Mouse (Mus musculus) midbrain, embryonic 14.5 days (tissue): ENCODE measurements around the gene Krt86. TPM values are rescaled to one million over a fixed set of nuclear protein-coding genes. Genes with fewer than 3 reads are reported as not detected.

Experiments
- ATAC-seq: fragments of 200-750 bp; cut with Nextera tagmentation; 2 replicates; pipeline ENCODE4 v1.8.0; 2017; ENCODE audit warnings: moderate number of reproducible peaks, moderate library complexity; ENCODE audit not compliant: low FRiP score, low TSS enrichment
- DNase-seq: peaks from one replicate; pipeline ENCODE4 v3.0.0-alpha.2; 2015
- H3K27ac ChIP-seq: fragments of 300-500 bp; sonication (generic); replicated peaks from 2 replicates; pipeline ENCODE4 v1.5.1; 2014; ENCODE audit warnings: mild to moderate bottlenecking, low read depth, low read length, moderate library complexity
- H3K27me3 ChIP-seq: fragments of 300-500 bp; sonication (generic); 2 replicates; pipeline ENCODE4 v1.6.1; 2014; ENCODE audit warnings: low read length, control low read depth, mixed read lengths; ENCODE audit not compliant: control insufficient read depth, insufficient read depth
- H3K36me3 ChIP-seq: fragments of 300-500 bp; sonication (generic); 2 replicates; pipeline ENCODE4 v1.6.1; 2014; ENCODE audit warnings: low read length, control low read depth; ENCODE audit not compliant: control insufficient read depth, insufficient read depth
- H3K4me1 ChIP-seq: fragments of 300-500 bp; sonication (generic); 2 replicates; pipeline ENCODE4 v1.6.1; 2014; ENCODE audit warnings: mild to moderate bottlenecking, antibody characterized with exemption, low read length, control low read depth; ENCODE audit not compliant: control insufficient read depth, insufficient read depth
- H3K4me2 ChIP-seq: fragments of 300-500 bp; sonication (generic); 2 replicates; pipeline ENCODE4 v1.6.1; 2014; ENCODE audit warnings: mild to moderate bottlenecking, low read length, moderate library complexity
- H3K4me3 ChIP-seq: fragments of 300-500 bp; sonication (generic); replicated peaks from 2 replicates; pipeline ENCODE4 v1.5.1; 2014; ENCODE audit warnings: low read depth, low read length
- H3K9ac ChIP-seq: fragments of 300-500 bp; sonication (generic); replicated peaks from 2 replicates; pipeline ENCODE4 v1.6.1; 2014; ENCODE audit warnings: mild to moderate bottlenecking, low read length, moderate library complexity
- H3K9me3 ChIP-seq: fragments of 300-500 bp; sonication (generic); 2 replicates; pipeline ENCODE4 v1.6.1; 2016; ENCODE audit warnings: low read length, control low read depth, mixed read lengths; ENCODE audit not compliant: control insufficient read depth
- WGBS: fragments of 180-500 bp; shearing (Covaris S2); extraction: QIAGEN DNeasy Blood & Tissue Kit; methylation state at CpG from one replicate; pipeline ENCODE4 v1.1.7; 2014; 5-methylcytosine and 5-hydroxymethylcytosine counted together
- polyA plus RNA-seq: library from polyadenylated mRNA; unstranded; fragments of >200 nt; fragmentation: Nextera tagmentation; extraction: Ambion mirVana; gene quantifications from 2 replicates; pipeline ENCODE4 v1.2.1, GENCODE M21; 2014

Gene Krt86
- polyA plus RNA-seq, 1 experiment from 2014 or later, result 0.11 TPM

GRCm38 (mm10) chr15:101455292-101455691 lies 18.0 kb upstream of the Krt86 start:
- no peak for DNase-seq
- 91% methylated on average over 2 of the region's 2 CpGs for WGBS

GRCm38 (mm10) chr15:101455891-101456290 lies 17.4 kb upstream of the Krt86 start:
- Histone ChIP-seq H3K4me1 (0 out of 2 replicates have a peak, but pooled peaks cover 4% of the 10 kb centered on the region), H3K9me3 (no peaks in the 10 kb centered on the region), H3K9ac (no peak overlapping the region), H3K27ac (no peak overlapping the region), H3K4me3 (no peak overlapping the region), H3K4me2 (no peak overlapping the region), H3K27me3 (no peaks in the 10 kb centered on the region), H3K36me3 (no peaks in the 10 kb centered on the region)
- DNase-seq, result no peak
- WGBS, result 89% methylated on average over 6 of the region's 6 CpGs
- ATAC-seq, result no peak

More at GRCm38 (mm10) chr15:101455292-101455691, 18.0 kb upstream of the Krt86 start:
- no peaks in the 10 kb centered on the region for H3K36me3 ChIP-seq
- no peaks in the 10 kb centered on the region for H3K9me3 ChIP-seq
- no peaks in the 10 kb centered on the region for H3K27me3 ChIP-seq
- H3K9ac ChIP-seq, result no peak overlapping the region
- H3K4me2 ChIP-seq, result no peak overlapping the region
- no peak overlapping the region for H3K4me3 ChIP-seq
- 0 out of 2 replicates have a peak, but pooled peaks cover 4% of the 10 kb centered on the region for H3K4me1 ChIP-seq
- H3K27ac ChIP-seq, result no peak overlapping the region
- no peak for ATAC-seq

GRCm38 (mm10) chr15:101458361-101458930 lies 14.8 kb upstream of the Krt86 start:
- Histone ChIP-seq H3K27me3 (no peaks in the 10 kb centered on the region), H3K4me2 (no peak overlapping the region), H3K36me3 (no peaks in the 10 kb centered on the region), H3K9ac (no peak overlapping the region), H3K27ac (no peak overlapping the region), H3K4me1 (0 out of 2 replicates have a peak, but pooled peaks cover 4% of the 10 kb centered on the region), H3K4me3 (no peak overlapping the region), H3K9me3 (no peaks in the 10 kb centered on the region)
- DNase-seq, result peak; percentile 48
- WGBS, result 37% methylated on average over 16 of the region's 16 CpGs
- ATAC-seq, result no peak

- Histone ChIP-seq H3K9ac (no peak overlapping the region), H3K4me3 (no peak overlapping the region), H3K9me3 (no peaks in the 10 kb centered on the region), H3K4me1 (0 out of 2 replicates have a peak, but pooled peaks cover 4% of the 10 kb centered on the region), H3K27me3 (no peaks in the 10 kb centered on the region), H3K27ac (no peak overlapping the region), H3K36me3 (no peaks in the 10 kb centered on the region), H3K4me2 (no peak overlapping the region)
- DNase-seq (no peak), ATAC-seq (no peak)
- WGBS, result 82% methylated on average over 14 of the region's 14 CpGs
Measured at GRCm38 (mm10) chr15:101459283-101459682, 14.0 kb upstream of the Krt86 start.

GRCm38 (mm10) chr15:101463651-101464050 lies 9.6 kb upstream of the Krt86 start, which contains the start of gene Krt81:
Gene Krt81 (minus strand): TSS chr15:101463751.
- DNase-seq (no peak), ATAC-seq (no peak)
- WGBS, result 82% methylated on average over 13 of the region's 13 CpGs
- no peak within 1 kb of the TSS for H3K4me2 ChIP-seq
- 0 out of 2 replicates have a peak, but pooled peaks cover 4% of the 10 kb centered on the region for H3K4me1 ChIP-seq
- no peak within 1 kb of the TSS for H3K27ac ChIP-seq
- H3K27me3 ChIP-seq, result no peaks in the 10 kb centered on the region
- no peak within 1 kb of the TSS for H3K4me3 ChIP-seq
- no peak within 1 kb of the TSS for H3K9ac ChIP-seq
- H3K9me3 ChIP-seq, result no peaks in the 10 kb centered on the region
- no peaks in the 10 kb centered on the region for H3K36me3 ChIP-seq

GRCm38 (mm10) chr15:101469093-101469492 lies 4.2 kb upstream of the Krt86 start:
- ATAC-seq, result no peak

GRCm38 (mm10) chr15:101479007-101479665 lies 5.9 kb downstream of the Krt86 start:
- peak; percentile 73 for DNase-seq
- H3K36me3 ChIP-seq, result no peaks in the 10 kb centered on the region
- H3K27me3 ChIP-seq, result no peaks in the 10 kb centered on the region; the same call in 1 of the 2 replicates
- H3K9ac ChIP-seq, result peak overlapping the region; percentile 37; the same call in 1 of the 2 replicates
- peak overlapping the region; percentile 68 for H3K4me2 ChIP-seq
- no peaks in the 10 kb centered on the region for H3K9me3 ChIP-seq
- H3K4me1 ChIP-seq, result peaks cover 12% of the 10 kb centered on the region
- H3K27ac ChIP-seq, result no peak overlapping the region
- peak overlapping the region; percentile 26 for H3K4me3 ChIP-seq
- no peak for ATAC-seq
- WGBS, result 10% methylated on average over 31 of the region's 31 CpGs

More at GRCm38 (mm10) chr15:101469093-101469492, 4.2 kb upstream of the Krt86 start:
- 89% methylated on average over 4 of the region's 4 CpGs for WGBS
- H3K4me2 ChIP-seq, result no peak overlapping the region
- no peak for DNase-seq
- H3K27me3 ChIP-seq, result no peaks in the 10 kb centered on the region
- H3K4me1 ChIP-seq, result no peaks in the 10 kb centered on the region
- no peaks in the 10 kb centered on the region for H3K36me3 ChIP-seq
- H3K27ac ChIP-seq, result no peak overlapping the region
- no peak overlapping the region for H3K9ac ChIP-seq
- no peaks in the 10 kb centered on the region for H3K9me3 ChIP-seq
- H3K4me3 ChIP-seq, result no peak overlapping the region

GRCm38 (mm10) chr15:101479666-101480060 lies 6.4 kb downstream of the Krt86 start:
- H3K9me3 ChIP-seq, result no peaks in the 10 kb centered on the region
- peak; percentile 61 for DNase-seq
- H3K27me3 ChIP-seq, result no peaks in the 10 kb centered on the region; the same call in 1 of the 2 replicates
- no peak overlapping the region for H3K27ac ChIP-seq
- H3K4me1 ChIP-seq, result peaks cover 12% of the 10 kb centered on the region
- peak overlapping the region; percentile 37; the same call in 1 of the 2 replicates for H3K9ac ChIP-seq
- peak overlapping the region; percentile 26 for H3K4me3 ChIP-seq
- WGBS, result 32% methylated on average over 11 of the region's 11 CpGs
- no peaks in the 10 kb centered on the region for H3K36me3 ChIP-seq
- ATAC-seq, result no peak
- H3K4me2 ChIP-seq, result peak overlapping the region; percentile 68
